In genomic region chr4:10189896-10190295, GRCm38 (mm10) we compare ENCODE assay signal across 15 mouse cellular contexts.
DNase-seq lines count a peak whose midpoint lies in the region; ATAC-seq and TF ChIP-seq lines count a peak whose summit lies in the region.
"Had no signal": no experiment of that assay in that cellular context is flagged by ENCODE, and none has a peak within 500 bp of the region (broad histone marks: within the 10 kb centered on the region; RNA-seq: fewer than 3 reads in every experiment).

No protein-coding gene starts in this region.

- no peak overlapping the region for H3K9ac ChIP-seq in heart, postnatal 0 days (replicated peaks; ENCODE audit: low read depth, low read length)
- no peak overlapping the region for H3K9ac ChIP-seq in heart, embryonic 12.5 days
- H3K9ac ChIP-seq: forebrain, postnatal 0 days; hindbrain, embryonic 15.5 days; midbrain, embryonic 15.5 days had no signal

- H3K27me3 ChIP-seq in heart, postnatal 0 days (ENCODE audit: control insufficient read depth, insufficient read depth, low read length) = no peaks in the 10 kb centered on the region
- no peaks in the 10 kb centered on the region for H3K27me3 ChIP-seq in heart, embryonic 12.5 days (replicated peaks)
- H3K27me3 ChIP-seq: hindbrain, embryonic 15.5 days; midbrain, embryonic 15.5 days had no signal

- no peak for TF ChIP-seq EP300 in heart, postnatal 0 days (IDR thresholded peaks at IDR 0.05; ENCODE audit: low read depth)

- H3K4me1 ChIP-seq in heart, postnatal 0 days (ENCODE audit: control insufficient read depth, insufficient read depth) = no peaks in the 10 kb centered on the region
- H3K4me1 ChIP-seq in heart, embryonic 12.5 days (replicated peaks) = 0 out of 2 replicates have a peak, but pooled peaks cover 3% of the 10 kb centered on the region
- H3K4me1 ChIP-seq: hindbrain, embryonic 15.5 days; midbrain, embryonic 15.5 days had no signal

- H3K4me3 ChIP-seq in heart, postnatal 0 days (ENCODE audit: low read depth, low read length) = no peak overlapping the region
- no peak overlapping the region for H3K4me3 ChIP-seq in heart, embryonic 12.5 days
- H3K4me3 ChIP-seq: gastrocnemius, adult 2 months; hindbrain, embryonic 15.5 days; midbrain, embryonic 15.5 days had no signal

- DNase-seq in heart, postnatal 0 days (ENCODE audit: low spot score) = peak; percentile 37
- peak; percentile 10 for DNase-seq in left cerebral cortex, postnatal 4 days
- DNase-seq in left cerebral cortex, postnatal 14 days (ENCODE audit: low spot score in 2 of 2) = no peak
- peak; percentile 2 for DNase-seq in ovary, adult 18-20 months (ENCODE audit: low spot score)
- no peak for DNase-seq in ovary, postnatal 14 days (ENCODE audit: low spot score)
- no peak for DNase-seq in gastrocnemius, postnatal 36 days
- DNase-seq: cerebellum, postnatal 25 days; forebrain, postnatal 0 days; gastrocnemius, adult 2 months; thymus, adult 2 months had no signal

- TF ChIP-seq CTCF in heart, postnatal 0 days (IDR thresholded peaks at IDR 0.05; ENCODE audit: low read depth) = no peak

- no peaks in the 10 kb centered on the region for H3K9me3 ChIP-seq in heart, postnatal 0 days (replicated peaks; ENCODE audit: control insufficient read depth, low read length)
- H3K9me3 ChIP-seq in heart, embryonic 12.5 days (replicated peaks) = no peaks in the 10 kb centered on the region
- H3K9me3 ChIP-seq: hindbrain, embryonic 15.5 days; midbrain, embryonic 15.5 days had no signal

- no peak overlapping the region; the same call in 1 of the 2 replicates for H3K27ac ChIP-seq in heart, postnatal 0 days (ENCODE audit: low read depth)
- no peak overlapping the region for H3K27ac ChIP-seq in heart, embryonic 12.5 days (ENCODE audit: poor library complexity, severe bottlenecking)
- H3K27ac ChIP-seq: gastrocnemius, adult 2 months; hindbrain, embryonic 15.5 days; midbrain, embryonic 15.5 days had no signal

- H3K36me3 ChIP-seq in heart, postnatal 0 days (replicated peaks; ENCODE audit: control insufficient read depth, insufficient read depth, low read length) = no peaks in the 10 kb centered on the region
- no peaks in the 10 kb centered on the region for H3K36me3 ChIP-seq in heart, embryonic 12.5 days
- H3K36me3 ChIP-seq: hindbrain, embryonic 15.5 days; midbrain, embryonic 15.5 days had no signal

- peak; percentile 47; the same call in 1 of the 2 replicates for ATAC-seq in heart, postnatal 0 days (ENCODE audit: insufficient read depth, low read depth)
- no peak; the same call in 1 of the 2 replicates for ATAC-seq in heart, embryonic 12.5 days (ENCODE audit: insufficient number of reproducible peaks, low FRiP score)
- ATAC-seq: CD4-positive, CD25-positive, alpha-beta regulatory T cell, adult 4 months; forebrain, postnatal 0 days; intestine, postnatal 0 days; midbrain, embryonic 15.5 days had no signal

- 66% methylated on average over 3 of the region's 3 CpGs for WGBS in heart, postnatal 0 days
- WGBS in heart, embryonic 12.5 days = 68% methylated on average over 3 of the region's 3 CpGs

- intact Hi-C loops in left cerebral cortex, postnatal 4 days (cut with DNase I) = no loop called here
- intact Hi-C loops in left cerebral cortex, postnatal 14 days (cut with DNase I) = no loop called here
- intact Hi-C loops in gastrocnemius, postnatal 36 days (cut with DNase I) = no loop called here

- H3K4me2 ChIP-seq in heart, postnatal 0 days (ENCODE audit: low read depth, low read length) = no peak overlapping the region
- H3K4me2 ChIP-seq in heart, embryonic 12.5 days = no peak overlapping the region
- H3K4me2 ChIP-seq: hindbrain, embryonic 15.5 days; midbrain, embryonic 15.5 days had no signal

Comparison
In these comparisons a context has a peak if more than half of its experiments do, and no peak if none do; other contexts are left out.
1. DNase-seq: peak in heart, postnatal 0 days (single experiment), left cerebral cortex, postnatal 4 days (single experiment) and ovary, adult 18-20 months (single experiment); none in left cerebral cortex, postnatal 14 days (0 of 2), ovary, postnatal 14 days (single experiment) and gastrocnemius, postnatal 36 days (0 of 2).